Mouse (Mus musculus): ENCODE data around the gene Cpne5.

- TF ChIP-seq POLR2A (IDR thresholded peaks at IDR 0.05; ENCODE audit: insufficient read depth, low read depth, low read length) (no peak), CTCF (IDR thresholded peaks at IDR 0.05; ENCODE audit: insufficient read depth, low read depth, low read length) (no peak)
Measured at GRCm38 (mm10) chr17:29117006-29117648, 120.8 kb downstream of the Cpne5 start.

All from olfactory bulb, adult 2 months (tissue).